Mouse (Mus musculus): ENCODE measurements around the gene Capn1. TPM values are rescaled to one million over a fixed set of nuclear protein-coding genes. Genes with fewer than 3 reads are reported as not detected.

The Capn1 gene
- polyA plus RNA-seq, 2 experiments from 2014 or later = 48.8 to 56.7 TPM

GRCm38 (mm10) chr19:5952071-5952691, 63.5 kb downstream of the Capn1 start:
- no peak for ATAC-seq

GRCm38 (mm10) chr19:5951631-5952030, 64.1 kb downstream of the Capn1 start:
- no peak for ATAC-seq

- ATAC-seq = no peak
These were observed 65.5 kb downstream of the Capn1 start for GRCm38 (mm10) chr19:5950218-5950617.

DNA sequence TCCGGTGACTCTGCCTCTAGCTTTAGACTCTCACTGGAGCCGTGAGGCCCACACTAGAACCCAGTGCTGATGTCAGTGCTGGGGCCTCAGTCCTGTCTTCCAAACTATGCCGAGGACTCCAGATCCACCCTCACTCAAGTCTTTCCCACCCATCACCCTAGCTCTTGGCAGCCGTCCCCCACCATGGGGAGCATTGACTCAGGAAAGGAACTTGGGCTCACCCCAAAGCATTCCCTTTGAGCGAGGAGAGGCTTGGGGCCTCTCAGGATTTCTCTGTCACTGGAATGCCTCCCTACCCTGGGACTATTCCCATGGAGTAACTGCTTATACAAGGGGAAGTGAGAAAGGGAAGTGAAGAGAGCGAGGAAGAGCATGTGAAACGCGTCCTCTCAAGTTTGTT, 69.8 kb downstream of the Capn1 start:
- ATAC-seq = no peak

DNA sequence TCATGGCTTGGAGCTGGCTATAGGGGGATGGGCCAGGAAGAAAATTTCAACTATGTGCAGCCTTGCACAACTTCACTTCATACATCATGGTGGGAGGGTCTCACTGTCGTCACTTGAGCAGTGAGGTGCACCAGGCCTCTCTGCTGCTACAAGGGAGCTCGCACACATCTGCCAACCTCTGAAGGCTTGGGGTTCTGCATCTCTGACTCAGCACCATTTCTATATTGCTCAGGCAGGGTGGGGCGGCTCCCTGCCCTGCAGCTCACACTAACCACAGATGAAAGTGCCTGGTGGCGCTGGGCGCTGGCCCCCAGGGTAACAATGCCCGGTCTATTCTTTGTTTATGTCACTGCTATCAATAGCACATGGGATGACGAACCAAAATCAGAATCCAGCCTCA, 70.7 kb downstream of the Capn1 start:
- ATAC-seq = no peak

DNA sequence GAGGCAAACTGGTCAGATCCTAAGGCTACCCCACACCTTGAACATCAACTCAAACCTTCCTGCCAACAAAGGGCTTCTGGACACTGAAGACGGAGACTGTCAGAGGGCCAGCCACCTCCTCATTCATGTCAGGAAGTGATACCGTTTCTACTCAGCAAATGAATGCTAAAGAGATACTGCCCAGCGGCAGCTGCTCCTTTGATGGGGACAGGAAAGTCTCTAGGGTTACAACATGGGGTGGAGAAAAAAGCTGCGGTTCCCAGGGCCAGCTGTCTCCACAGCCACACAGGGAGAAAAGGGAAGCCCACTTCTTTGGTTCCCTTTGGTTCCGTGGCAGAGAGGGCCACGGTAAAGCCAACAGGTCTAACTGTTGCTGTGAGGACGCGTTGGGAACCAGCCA, 71.6 kb downstream of the Capn1 start:
- ATAC-seq = no peak

DNA sequence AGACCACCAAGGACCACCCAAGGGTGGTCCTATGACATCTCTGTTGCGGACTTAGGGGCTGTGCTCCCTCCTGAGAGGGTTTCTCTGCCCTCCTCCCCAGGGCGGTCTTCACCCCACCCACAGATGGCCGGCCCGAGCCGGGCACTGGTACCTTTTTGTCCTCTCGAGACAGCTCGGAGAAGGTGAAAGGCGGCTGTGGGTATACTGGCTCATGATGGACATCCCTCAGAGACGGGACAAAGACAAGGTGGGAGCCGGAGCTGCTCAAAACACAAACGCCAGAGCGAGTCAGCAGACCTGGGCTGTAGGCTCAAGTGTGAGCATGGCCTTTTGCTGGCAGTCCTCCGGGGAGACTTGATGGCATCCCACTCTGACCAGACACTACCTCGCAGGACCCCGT, 72.3 kb downstream of the Capn1 start:
- no peak for ATAC-seq

- no peak for ATAC-seq
These were observed 73.1 kb downstream of the Capn1 start for GRCm38 (mm10) chr19:5942581-5942980.

GRCm38 (mm10) chr19:5940656-5941055, 75.0 kb downstream of the Capn1 start:
- no peak for ATAC-seq

- ATAC-seq = no peak
These were observed 75.5 kb downstream of the Capn1 start for GRCm38 (mm10) chr19:5940173-5940572.

GRCm38 (mm10) chr19:5939715-5940114, 76.0 kb downstream of the Capn1 start:
- ATAC-seq = no peak

Other genes starting within 250 kb of the Capn1 start
- 10 to 100 TPM in 1 of 2 experiments, 1 to 10 TPM in 1; 8.4 to 16.8 TPM for gene Scyl1, start 244.5 kb downstream of the Capn1 start, polyA plus RNA-seq (2017; shearing (Covaris generic))
- gene Frmd8, start 140.6 kb downstream of the Capn1 start, polyA plus RNA-seq (2017; shearing (Covaris generic)) = 10 to 100 TPM; 70.6 to 78.6 TPM
- gene Slc25a45, start 138.1 kb downstream of the Capn1 start, polyA plus RNA-seq (2017; shearing (Covaris generic)) = 10 to 100 TPM; 43.3 to 60.2 TPM
- gene Tigd3, start 121.7 kb downstream of the Capn1 start, polyA plus RNA-seq (2017; shearing (Covaris generic)) = under 1 TPM; 0.29 to 0.58 TPM
- 100 to 1,000 TPM; 123 to 178 TPM for gene Dpf2, start 102.9 kb downstream of the Capn1 start, polyA plus RNA-seq (2017; shearing (Covaris generic))
- under 1 TPM in 1 of 2 experiments, not detected in 1; 0.25 TPM for gene Cdc42ep2, start 91.1 kb downstream of the Capn1 start, polyA plus RNA-seq (2017; shearing (Covaris generic))
- 10 to 100 TPM; 16.5 to 17.5 TPM for gene Pola2, start 51.7 kb downstream of the Capn1 start, polyA plus RNA-seq (2017; shearing (Covaris generic))
- gene Slc22a20, start 29.8 kb downstream of the Capn1 start, polyA plus RNA-seq (2017; shearing (Covaris generic)) = not detected
- 10 to 100 TPM; 12.2 to 15.7 TPM for gene Syvn1, start 30.7 kb upstream of the Capn1 start, polyA plus RNA-seq (2017; shearing (Covaris generic))
- 10 to 100 TPM; 31.3 to 38.5 TPM for gene Mrpl49, start 41.9 kb upstream of the Capn1 start, polyA plus RNA-seq (2017; shearing (Covaris generic))
- 1,000 to 10,000 TPM; 2,454 to 3,437 TPM for gene Fau, start 41.9 kb upstream of the Capn1 start, polyA plus RNA-seq (2017; shearing (Covaris generic))
- 10 to 100 TPM; 10.3 to 11.0 TPM for gene Znhit2, start 45.3 kb upstream of the Capn1 start, polyA plus RNA-seq (2017; shearing (Covaris generic))
- 1 to 10 TPM; 5.4 to 9.2 TPM for gene Tm7sf2, start 52.5 kb upstream of the Capn1 start, polyA plus RNA-seq (2017; shearing (Covaris generic))
- 10 to 100 TPM; 34.1 to 34.6 TPM for gene Vps51, start 61.3 kb upstream of the Capn1 start, polyA plus RNA-seq (2017; shearing (Covaris generic))
- gene Tmem262, start 64.1 kb upstream of the Capn1 start, polyA plus RNA-seq (2017; shearing (Covaris generic)) = not detected
- gene Gm28374, start 66.4 kb upstream of the Capn1 start, polyA plus RNA-seq (2017; shearing (Covaris generic)) = under 1 TPM in 1 of 2 experiments, not detected in 1; 0.69 TPM
- gene Zfpl1, start 69.1 kb upstream of the Capn1 start, polyA plus RNA-seq (2017; shearing (Covaris generic)) = 10 to 100 TPM; 26.9 to 43.8 TPM
- gene Cdca5, start 69.1 kb upstream of the Capn1 start, polyA plus RNA-seq (2017; shearing (Covaris generic)) = 1 to 10 TPM; 6.7 to 9.3 TPM
- gene AC131692.1, start 78.5 kb upstream of the Capn1 start, polyA plus RNA-seq (2017; shearing (Covaris generic)) = not detected
- gene Naaladl1, start 89.9 kb upstream of the Capn1 start, polyA plus RNA-seq (2017; shearing (Covaris generic)) = not detected
- gene Sac3d1, start 102.8 kb upstream of the Capn1 start, polyA plus RNA-seq (2017; shearing (Covaris generic)) = 1 to 10 TPM; 2.5 to 2.6 TPM
- 10 to 100 TPM; 17.4 to 25.2 TPM for gene Snx15, start 112.4 kb upstream of the Capn1 start, polyA plus RNA-seq (2017; shearing (Covaris generic))
- not detected for gene Batf2, start 125.1 kb upstream of the Capn1 start, polyA plus RNA-seq (2017; shearing (Covaris generic))
- 10 to 100 TPM; 16.9 to 20.1 TPM for gene Arl2, start 125.7 kb upstream of the Capn1 start, polyA plus RNA-seq (2017; shearing (Covaris generic))
- gene Majin, start 168.5 kb upstream of the Capn1 start, polyA plus RNA-seq (2017; shearing (Covaris generic)) = under 1 TPM in 1 of 2 experiments, not detected in 1; 0.60 TPM
- not detected for gene Gpha2, start 210.5 kb upstream of the Capn1 start, polyA plus RNA-seq (2017; shearing (Covaris generic))
- gene Ppp2r5b, start 220.0 kb upstream of the Capn1 start, polyA plus RNA-seq (2017; shearing (Covaris generic)) = 1 to 10 TPM; 1.4 to 1.5 TPM
- gene Atg2a, start 225.8 kb upstream of the Capn1 start, polyA plus RNA-seq (2017; shearing (Covaris generic)) = 10 to 100 TPM in 1 of 2 experiments, 1 to 10 TPM in 1; 7.4 to 17.2 TPM

Measured in activated CD4-positive, CD25-positive, alpha-beta regulatory T cell, adult 4 months (primary cell).